Mouse (Mus musculus) lung, adult 2 months (tissue): ENCODE results near the gene Lekr1.

Source experiments
- CTCF ChIP-seq: fragments of 200-500 bp; IDR thresholded peaks from 2 replicates; pipeline ENCODE4 v1.5.1; 2011; ENCODE audit warnings: mild to moderate bottlenecking, low read length, control low read depth; ENCODE audit not compliant: insufficient read depth
- POLR2A ChIP-seq: fragments of 200-500 bp; IDR thresholded peaks from 2 replicates; pipeline ENCODE4 v1.6.1; 2011; ENCODE audit warnings: low read depth, mild to moderate bottlenecking, control low read depth, low read length, borderline replicate concordance; ENCODE audit errors: extremely low read depth

DNA sequence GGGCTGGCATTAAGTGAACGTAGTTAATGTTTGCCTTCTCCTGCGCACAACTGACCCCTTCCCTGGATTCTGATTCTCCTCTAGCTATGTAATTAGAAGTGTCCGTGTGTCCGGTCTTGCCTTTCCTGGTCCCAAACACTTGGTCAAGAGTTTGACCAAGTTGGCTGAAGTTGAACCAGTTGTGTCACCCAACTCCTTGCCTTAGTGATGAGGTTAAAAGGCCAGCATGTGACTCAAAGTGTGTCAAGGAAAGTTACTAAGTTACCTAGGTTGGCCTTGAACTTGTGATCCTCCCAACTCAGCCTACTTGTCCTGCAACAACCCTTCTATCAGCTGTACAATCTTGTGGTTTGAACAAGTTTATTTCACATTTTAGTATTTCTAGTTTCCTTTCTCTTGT is 5.7 kb upstream of the Lekr1 start:
- TF ChIP-seq CTCF: no peak
- TF ChIP-seq POLR2A: no peak
